Mouse (Mus musculus): Measurements from ENCODE around the gene Kcnh5.

Kcnh5 gene

GRCm38 (mm10) chr12:75176691-75177645 lies at the start of gene Kcnh5:
Gene Kcnh5 (minus strand): TSS chr12:75177332.
- DNase-seq: peak; percentile 32 to 41

DNA sequence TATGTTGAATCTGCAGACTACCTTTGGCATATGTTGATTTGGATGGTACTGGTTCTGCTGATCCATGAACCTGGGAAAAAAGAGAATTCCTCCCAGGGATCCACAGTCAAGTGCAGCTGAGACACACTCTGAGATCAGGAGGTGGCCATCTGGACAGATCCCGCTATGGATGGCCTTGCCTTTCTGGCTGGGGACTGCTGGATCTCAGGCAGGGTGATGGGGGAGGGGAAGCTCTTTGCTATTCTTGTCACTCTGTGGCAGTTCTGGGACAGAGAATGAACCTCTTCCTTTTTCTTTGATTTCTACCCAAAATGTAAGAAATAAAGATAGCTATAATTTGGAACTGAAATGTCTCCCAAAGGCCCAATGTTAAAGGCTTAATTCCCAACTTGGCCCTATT lies 46.8 kb upstream of the Kcnh5 start:
- no peak for DNase-seq

DNA sequence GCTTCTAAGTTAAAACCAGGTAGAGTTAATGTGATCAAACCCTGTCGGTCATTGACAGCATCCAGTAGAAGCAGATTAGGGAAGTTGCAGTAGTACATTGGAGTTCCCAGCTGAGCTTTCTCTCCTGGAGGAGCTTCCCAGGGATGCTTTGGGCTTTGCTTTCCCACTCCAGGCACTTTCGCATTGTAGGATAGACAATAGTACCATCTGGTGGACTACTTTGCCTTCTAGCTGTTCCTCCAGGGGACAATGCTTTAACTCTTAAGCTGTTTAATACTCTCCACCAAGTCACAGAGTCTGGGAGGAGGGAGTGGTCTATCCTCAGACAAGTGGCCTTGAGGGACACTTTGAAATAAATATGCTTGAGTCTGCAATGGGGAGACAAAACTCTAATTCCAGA lies 12.3 kb upstream of the Kcnh5 start:
- DNase-seq: no peak

- DNase-seq: no peak
Measured at GRCm38 (mm10) chr12:75182646-75183045, 5.5 kb upstream of the Kcnh5 start.

- no peak for DNase-seq
Measured at GRCm38 (mm10) chr12:75179491-75179890, 2.4 kb upstream of the Kcnh5 start.

DNA sequence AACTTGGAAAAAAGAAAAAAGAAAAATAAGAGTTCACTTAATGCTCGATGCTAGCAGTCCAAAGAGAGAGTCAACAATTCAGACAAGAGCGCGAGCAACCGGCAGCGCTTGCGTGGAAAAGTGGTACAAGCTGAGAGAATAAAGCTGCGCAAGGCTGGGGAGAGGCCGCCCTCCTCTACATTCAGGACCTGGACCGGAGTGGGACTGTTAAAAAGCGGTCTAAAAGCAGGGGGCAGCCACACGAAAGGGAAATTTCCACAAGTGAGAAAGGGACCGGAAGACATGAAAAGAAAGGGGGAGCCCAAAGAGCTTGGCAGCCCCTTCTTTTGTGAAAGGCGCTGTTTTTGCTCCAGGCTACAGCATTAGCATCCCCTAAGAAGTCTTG lies 506 bp upstream of the Kcnh5 start:
- no peak for DNase-seq

- peak in 1 of 2 experiments; percentile 3 for DNase-seq
Measured at GRCm38 (mm10) chr12:75175931-75176565, 1.1 kb downstream of the Kcnh5 start.

DNA sequence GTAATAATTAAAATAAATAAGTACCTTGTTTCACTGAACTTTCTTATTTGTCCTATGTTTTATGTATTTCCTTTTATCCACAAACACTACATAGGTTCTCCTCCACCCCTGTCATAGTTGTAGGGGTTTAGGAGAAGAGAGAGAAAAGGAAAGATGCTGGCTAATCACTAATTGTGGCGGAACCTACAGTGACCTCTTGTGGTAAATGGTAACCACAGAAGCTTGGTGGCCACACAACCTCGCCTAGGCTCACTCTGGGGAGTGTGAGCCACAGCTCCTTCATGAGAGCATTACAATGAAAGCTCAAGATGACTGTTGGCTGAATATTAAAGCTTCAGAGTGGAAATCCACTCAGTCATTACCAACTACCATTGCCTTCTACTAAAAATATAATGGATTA lies 6.2 kb downstream of the Kcnh5 start:
- no peak for DNase-seq

DNA sequence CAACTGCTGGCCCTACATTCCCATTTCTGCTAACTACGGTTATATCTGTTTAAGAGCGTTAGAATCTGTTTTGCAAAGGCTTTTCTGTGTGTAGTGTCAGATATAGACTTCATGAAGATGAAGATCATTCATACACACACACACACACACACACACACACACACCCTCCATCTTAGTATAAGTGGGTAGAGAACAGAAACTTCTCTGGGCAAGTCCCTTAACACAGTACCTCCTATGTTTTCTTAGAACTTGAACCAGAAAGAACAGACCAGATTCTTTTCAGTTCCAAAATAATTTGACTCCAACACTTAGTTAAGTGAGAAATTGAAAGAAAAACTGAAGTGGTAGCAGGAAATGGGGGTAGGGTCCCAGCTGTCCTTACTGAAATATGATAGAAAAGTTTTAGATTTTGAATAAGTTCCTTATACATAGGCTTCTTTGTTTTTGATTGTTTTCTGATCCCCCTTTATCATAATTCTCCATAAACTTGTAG lies 24.0 kb downstream of the Kcnh5 start:
- DNase-seq: no peak

DNA sequence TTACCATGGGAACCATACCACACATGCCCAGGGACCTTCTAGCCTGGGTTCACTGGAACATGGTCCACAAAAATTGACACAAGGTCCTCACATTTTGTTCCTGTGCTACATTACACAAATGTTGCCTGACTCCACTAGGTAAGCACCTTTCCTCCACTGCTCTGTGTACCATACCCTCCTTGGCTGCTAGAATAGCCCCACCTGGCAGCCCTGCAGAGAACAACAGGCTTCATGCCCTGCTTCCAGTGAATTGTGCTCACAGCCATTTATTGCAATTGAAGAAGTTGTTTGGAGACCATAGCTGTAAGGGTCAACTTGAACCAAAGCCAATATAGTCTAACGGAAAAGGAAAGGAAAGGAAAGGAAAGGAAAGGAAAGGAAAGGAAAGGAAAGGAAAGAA lies 37.3 kb downstream of the Kcnh5 start:
- no peak for DNase-seq

- no peak for DNase-seq
Measured at GRCm38 (mm10) chr12:75091921-75092320, 85.2 kb downstream of the Kcnh5 start.

DNA sequence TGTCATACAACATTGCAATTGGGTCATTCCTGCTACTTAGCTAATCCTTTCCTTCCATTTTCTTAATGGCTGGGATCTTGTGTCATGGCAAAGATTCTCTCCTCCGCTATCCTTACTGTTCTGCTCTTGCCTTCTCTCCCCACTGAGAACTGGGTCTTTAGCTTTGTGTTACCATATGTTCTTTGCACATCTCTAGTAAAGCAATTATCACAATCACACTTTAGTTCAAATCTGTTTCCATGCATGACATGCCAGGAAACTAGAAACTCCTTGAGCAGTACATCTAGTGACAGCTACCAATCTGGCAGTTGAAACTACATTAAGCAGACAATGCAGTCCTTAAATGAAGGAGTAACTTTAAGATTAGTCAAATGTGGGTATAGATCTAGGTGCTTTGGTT lies 86.2 kb downstream of the Kcnh5 start:
- no peak for DNase-seq

- DNase-seq: no peak
Measured at GRCm38 (mm10) chr12:75077175-75077574, 100.0 kb downstream of the Kcnh5 start.

DNA sequence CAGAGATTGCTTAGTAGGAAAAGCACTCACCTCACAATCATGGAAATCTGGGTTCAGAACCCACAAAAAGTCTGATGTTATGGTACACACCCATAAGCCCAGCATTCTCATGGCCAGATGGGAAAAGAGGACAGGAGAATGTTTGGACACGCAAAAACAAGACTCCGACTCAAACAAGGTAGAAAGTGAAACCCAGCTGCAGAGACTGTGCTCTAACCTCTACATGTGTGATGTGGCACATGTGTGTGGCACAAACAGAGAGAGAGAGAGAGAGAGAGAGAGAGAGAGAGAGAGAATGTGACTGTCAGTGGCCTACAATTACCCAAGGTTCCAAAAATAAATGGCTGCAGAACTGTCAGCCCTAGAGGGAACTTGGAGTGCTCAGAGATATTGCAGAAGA lies 106.1 kb downstream of the Kcnh5 start:
- no peak for DNase-seq

DNA sequence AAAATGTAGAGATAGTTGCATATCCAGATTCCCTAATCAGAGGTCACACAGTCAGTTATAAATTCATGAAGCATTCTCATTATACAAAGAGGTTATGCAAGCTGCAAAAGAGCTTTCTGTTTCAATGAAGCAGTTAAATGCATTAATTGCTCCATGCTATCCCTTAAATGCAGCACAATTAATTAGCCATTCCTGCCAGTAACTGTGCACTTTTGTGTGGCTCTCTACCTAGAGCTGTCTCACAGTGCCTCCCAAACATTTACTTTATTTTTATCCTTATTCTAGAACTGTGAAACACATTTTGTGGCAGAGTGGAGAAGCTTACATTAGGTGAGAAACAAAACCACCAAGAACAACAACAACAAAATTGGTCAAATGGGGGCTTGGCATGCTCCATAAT lies 114.6 kb downstream of the Kcnh5 start:
- no peak for DNase-seq

GRCm38 (mm10) chr12:75061731-75062130 lies 115.4 kb downstream of the Kcnh5 start:
- no peak for DNase-seq

DNA sequence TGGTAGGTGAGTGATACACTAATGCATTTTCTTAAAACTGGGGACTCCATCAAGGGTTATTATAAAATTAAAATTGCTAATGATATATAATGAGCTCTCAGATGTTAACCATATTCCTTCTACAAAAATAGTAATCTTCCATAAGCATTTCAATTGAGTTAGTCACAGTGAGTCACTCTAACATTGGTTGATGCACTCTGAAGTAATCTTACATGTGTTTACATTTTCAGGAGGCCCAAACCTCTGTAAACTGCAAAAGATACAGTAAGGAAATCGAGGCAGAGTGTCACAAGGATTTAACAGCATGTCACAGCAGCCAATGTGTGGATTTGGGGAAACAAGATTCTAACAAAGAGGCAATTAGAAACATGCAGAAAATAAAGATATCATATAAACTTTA lies 123.4 kb downstream of the Kcnh5 start:
- DNase-seq: no peak

DNA sequence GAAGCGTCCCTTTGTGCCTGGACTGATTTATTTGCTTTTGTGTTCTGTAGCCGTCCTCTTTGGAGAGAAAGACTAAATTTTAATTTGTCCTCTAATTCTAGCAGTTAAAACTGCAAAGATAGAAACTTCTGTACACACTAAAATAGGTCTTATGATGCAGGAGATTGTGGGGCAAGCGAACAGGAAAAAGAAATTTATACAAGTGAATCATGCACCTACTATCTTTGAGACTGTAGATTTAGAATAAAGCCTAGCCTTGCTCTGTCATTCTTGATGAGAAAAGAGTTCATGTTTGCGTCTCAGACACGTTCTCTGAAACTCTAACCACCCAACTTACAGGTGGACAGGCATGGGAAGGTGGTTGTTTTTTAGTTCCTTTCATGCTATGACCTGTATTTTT lies 140.4 kb downstream of the Kcnh5 start:
- DNase-seq: no peak

DNA sequence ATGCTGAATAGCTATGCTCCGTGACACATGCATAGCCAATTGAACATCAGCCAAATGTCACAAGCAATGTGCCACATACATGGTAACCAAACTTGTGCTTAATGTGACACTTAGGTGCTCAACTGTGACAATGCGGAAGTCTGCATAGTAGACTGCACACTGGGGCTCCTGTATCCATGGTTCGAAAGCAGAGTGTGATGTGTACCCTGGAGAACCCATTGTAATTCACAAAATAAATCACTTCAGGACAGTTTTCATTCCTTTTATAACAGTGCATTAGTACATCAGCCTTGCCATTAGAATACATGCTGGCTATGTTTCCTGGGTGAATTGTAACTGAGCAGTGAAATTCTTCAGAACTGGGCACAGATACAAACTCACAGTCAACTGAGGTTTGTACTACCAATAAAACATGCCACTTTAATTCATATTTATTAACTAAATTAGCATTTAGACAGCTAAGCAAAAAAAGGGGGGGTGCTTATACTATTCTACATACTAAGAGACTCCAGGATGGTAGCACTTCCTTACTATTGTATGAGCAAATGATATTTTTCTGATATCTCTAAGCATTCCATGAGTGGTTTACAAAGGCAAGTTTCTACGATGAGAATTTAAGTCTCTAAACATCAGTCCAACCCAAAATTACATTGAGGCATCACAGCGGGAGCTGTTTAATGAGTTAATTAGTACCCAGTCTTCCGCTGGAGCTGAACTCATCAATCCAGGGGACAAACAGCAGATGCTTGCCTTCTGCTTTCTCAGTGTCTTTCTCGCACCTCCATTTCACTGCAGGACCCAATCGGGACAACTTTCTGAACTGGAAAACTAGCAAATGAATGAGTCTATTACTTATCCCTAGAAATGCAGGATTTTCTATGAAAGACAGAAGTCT lies 144.9 kb downstream of the Kcnh5 start:
- no peak for DNase-seq

GRCm38 (mm10) chr12:74971187-74971586 lies 205.9 kb downstream of the Kcnh5 start:
- DNase-seq: no peak

GRCm38 (mm10) chr12:74969420-74969819 lies 207.7 kb downstream of the Kcnh5 start:
- DNase-seq: no peak

DNA sequence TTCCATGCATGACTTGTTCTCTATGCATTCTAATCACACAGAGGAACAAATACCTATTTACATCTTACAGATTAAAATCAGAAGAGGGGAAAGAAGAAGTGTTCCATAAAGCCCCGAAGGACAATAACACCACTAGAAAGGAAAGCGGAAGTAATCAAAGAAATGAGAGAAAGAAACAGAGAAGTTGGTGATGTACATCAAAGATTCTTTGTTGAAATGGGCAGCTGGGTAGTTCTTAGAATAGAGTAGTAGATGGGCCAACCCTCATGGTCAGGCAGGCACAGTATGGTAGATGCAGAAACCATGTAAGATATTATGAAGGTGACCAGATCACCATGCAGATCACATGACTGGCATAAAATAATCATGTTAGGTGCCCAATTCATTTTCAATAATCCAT lies 210.9 kb downstream of the Kcnh5 start:
- no peak for DNase-seq

GRCm38 (mm10) chr12:74952661-74953060 lies 224.5 kb downstream of the Kcnh5 start:
- DNase-seq: no peak

Data from cerebellum, postnatal 36 days (tissue).